Mouse (Mus musculus) thymus, postnatal 25 days (tissue): ENCODE results near the gene Eme2.

Source experiments
- DNase-seq: peaks from one replicate; pipeline ENCODE4 v3.0.0; 2022

The Eme2 gene

GRCm38 (mm10) chr17:24896241-24896992 is 1.5 kb upstream of the Eme2 start, which contains the start of gene Nme3:
Gene Nme3, plus strand, starts transcription at chr17:24896500.
- DNase-seq: peak; percentile 74

- DNase-seq: no peak
Measured at GRCm38 (mm10) chr17:24895571-24896240, 819 bp upstream of the Eme2 start.

- DNase-seq: no peak
Measured at GRCm38 (mm10) chr17:24894061-24894994, 559 bp downstream of the Eme2 start.

GRCm38 (mm10) chr17:24893276-24893675 is 1.6 kb downstream of the Eme2 start:
- no peak for DNase-seq

GRCm38 (mm10) chr17:24892785-24893184 is 2.1 kb downstream of the Eme2 start:
- DNase-seq: no peak

GRCm38 (mm10) chr17:24891321-24891720 is 3.6 kb downstream of the Eme2 start:
- no peak for DNase-seq

GRCm38 (mm10) chr17:24890151-24891092 is 4.5 kb downstream of the Eme2 start:
- DNase-seq: no peak

GRCm38 (mm10) chr17:24888862-24889261 is 6.0 kb downstream of the Eme2 start:
- no peak for DNase-seq

- no peak for DNase-seq
Measured at GRCm38 (mm10) chr17:24887291-24888080, 7.4 kb downstream of the Eme2 start.

- DNase-seq: no peak
Measured at GRCm38 (mm10) chr17:24886932-24887271, 8.0 kb downstream of the Eme2 start.

GRCm38 (mm10) chr17:24886134-24886931 is 8.6 kb downstream of the Eme2 start, which contains the start of the genes Nubp2 and Spsb3:
Gene Nubp2, minus strand, starts transcription at chr17:24886349.
Gene Spsb3, plus strand, starts transcription at chr17:24886643.
- peak; percentile 96 for DNase-seq

GRCm38 (mm10) chr17:24885356-24886133 is 9.3 kb downstream of the Eme2 start:
- DNase-seq: no peak

- DNase-seq: no peak
Measured at GRCm38 (mm10) chr17:24884391-24884790, 10.5 kb downstream of the Eme2 start.

GRCm38 (mm10) chr17:24881738-24882440 is 13.0 kb downstream of the Eme2 start:
- DNase-seq: peak; percentile 42

- no peak for DNase-seq
Measured at GRCm38 (mm10) chr17:24878531-24878930, 16.4 kb downstream of the Eme2 start.

GRCm38 (mm10) chr17:24878117-24878397 is 16.8 kb downstream of the Eme2 start:
- DNase-seq: peak; percentile 57

- DNase-seq: no peak
Measured at GRCm38 (mm10) chr17:24877336-24878116, 17.4 kb downstream of the Eme2 start.

GRCm38 (mm10) chr17:24874989-24875388 is 19.9 kb downstream of the Eme2 start:
- no peak for DNase-seq
